Mouse (Mus musculus): ENCODE results near the gene Taf15.
"Not testable (repeated sequence)": the region's sequence is repeated elsewhere in the genome, so short reads cannot be mapped to it uniquely, and the experiment has no call there.

Gene Taf15

DNA sequence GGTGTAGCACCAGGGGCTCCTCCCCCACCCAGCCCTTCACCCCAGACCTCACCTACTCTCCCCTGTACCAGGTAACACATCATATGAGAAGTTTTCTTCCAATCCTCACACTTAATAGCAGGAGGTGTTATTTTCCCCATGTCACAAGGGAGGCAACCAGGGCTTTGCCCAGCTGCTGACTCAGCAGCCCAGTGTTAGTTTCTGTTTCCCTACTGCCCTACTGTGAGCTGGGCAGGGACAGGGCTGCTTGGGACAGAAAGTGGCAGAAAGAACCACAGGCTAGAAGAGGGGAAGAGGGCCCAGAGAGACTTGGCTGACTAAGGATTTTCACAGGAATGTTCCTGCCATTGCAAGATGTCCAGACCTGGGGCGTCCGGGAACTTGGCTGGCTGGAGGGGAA, 68.0 kb downstream of the Taf15 start:
- no peak for DNase-seq

DNA sequence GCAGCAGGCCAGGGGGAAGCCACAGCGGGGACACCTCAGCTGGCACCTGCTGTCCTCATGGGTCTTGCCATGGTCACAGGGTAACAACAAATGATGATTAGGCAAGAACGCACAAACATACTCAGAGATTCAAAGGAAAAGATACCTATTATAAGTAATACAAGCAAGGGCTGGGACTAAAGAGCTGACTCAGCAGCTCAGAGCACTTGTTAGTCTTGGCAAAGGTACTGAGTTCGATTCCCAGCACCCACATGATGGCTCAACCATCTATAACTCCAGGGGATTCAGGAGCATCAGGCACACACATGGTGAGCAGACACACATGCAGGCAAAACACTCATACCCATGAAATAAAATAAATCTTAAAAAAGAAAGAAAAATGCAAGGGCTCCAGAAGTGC, 68.5 kb downstream of the Taf15 start:
- DNase-seq = no peak

DNA sequence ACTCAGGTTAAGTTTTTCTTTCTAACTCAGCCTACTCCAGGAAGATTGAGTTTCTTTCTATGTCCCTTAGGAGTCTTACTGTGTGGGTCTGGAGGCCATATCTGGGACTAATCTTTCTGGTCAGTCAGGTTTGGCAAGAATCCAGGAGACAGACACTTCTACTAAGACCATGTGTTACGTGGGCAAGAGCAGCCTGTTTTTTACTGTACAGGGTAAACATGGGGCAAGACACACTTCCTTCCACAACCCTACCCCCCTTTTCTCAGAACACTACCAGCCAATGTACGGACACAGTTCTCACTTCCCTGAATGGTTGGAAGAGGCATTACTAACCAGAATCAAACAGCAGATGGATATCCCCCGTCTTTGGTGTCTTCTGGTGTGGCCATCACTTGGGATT, 71.3 kb downstream of the Taf15 start:
- no peak for DNase-seq

DNA sequence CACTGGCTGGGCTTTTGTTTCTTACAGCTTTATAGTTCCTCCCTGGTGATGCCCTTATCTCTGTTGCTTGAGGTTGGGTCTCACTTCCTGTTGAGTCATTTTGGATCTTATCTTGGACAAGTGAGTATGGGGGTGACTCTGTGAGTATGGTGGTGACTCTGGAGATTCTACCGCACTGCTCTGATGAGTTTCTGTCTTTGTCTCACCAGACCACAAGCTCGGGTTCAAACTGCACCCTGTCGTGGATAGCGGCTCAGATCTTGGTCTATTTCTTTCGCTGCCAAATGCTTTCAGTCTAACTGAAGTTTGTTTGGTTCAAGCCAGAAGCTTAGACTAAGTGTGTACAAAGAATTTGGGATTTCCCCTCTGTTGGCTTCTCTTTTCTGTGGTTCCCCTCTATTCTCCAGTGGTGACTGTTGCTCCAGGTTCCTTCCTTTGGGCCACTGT, 77.3 kb downstream of the Taf15 start:
- no peak for DNase-seq

DNA sequence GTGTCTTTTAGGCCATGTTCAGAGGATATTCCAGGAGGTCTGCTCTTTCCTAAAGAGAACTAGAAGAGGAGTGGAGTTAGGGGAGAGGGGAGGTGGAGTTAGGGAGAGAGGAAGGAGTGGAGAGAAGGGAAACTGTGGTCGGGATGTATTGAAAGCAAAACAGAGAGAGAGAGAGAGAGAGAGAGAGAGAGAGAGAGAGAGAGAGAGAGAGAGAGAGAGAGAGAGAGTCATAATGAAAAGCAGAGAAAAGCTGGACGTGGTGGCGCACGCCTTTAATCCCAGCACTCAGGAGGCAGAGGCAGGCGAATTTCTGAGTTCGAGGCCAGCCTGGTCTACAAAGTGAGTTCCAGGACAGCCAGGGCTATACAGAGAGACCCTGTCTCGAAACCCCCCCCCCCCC, 78.2 kb downstream of the Taf15 start:
- not testable (repeated sequence) for DNase-seq

DNA sequence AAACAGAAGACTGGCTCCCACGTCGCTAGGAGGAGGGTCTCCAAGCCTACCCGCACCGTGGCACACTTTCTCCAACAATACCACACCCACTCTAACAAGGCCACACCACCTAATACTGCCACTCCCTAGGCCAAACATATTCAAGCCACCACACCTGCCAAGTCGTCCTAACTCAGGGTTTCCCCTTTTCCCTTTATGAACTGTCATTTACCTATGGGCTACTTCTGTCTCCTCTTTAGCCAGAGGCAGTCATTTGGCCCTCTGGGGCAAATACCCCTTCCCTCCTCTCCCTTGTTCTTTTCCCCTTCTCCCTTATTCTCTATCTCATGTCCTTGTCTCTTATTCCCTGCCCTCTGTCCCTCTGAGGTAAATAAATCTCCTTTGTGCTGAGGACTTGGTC, 78.8 kb downstream of the Taf15 start:
- DNase-seq = no peak

Measured in cerebellum, adult 18-20 months (tissue).